Mouse (Mus musculus): ENCODE data around the gene Pex11g. TPM values are rescaled to one million over a fixed set of nuclear protein-coding genes. Genes with fewer than 3 reads are reported as not detected.

Gene Pex11g
- polyA plus RNA-seq, 1 experiment from 2014 or later: 9.1 TPM

GRCm38 (mm10) chr8:3468838-3469237 lies 1.4 kb upstream of the Pex11g start:
- H3K36me3 ChIP-seq (ENCODE audit: insufficient read depth, low read length): no peaks in the 10 kb centered on the region
- H3K9ac ChIP-seq (replicated peaks; ENCODE audit: low read depth): no peak overlapping the region
- no peaks in the 10 kb centered on the region for H3K27me3 ChIP-seq (replicated peaks; ENCODE audit: insufficient read depth, low read length)
- no peak for TF ChIP-seq EP300 (IDR thresholded peaks at IDR 0.05)
- TF ChIP-seq CTCF (IDR thresholded peaks at IDR 0.05): peak; percentile 34
- WGBS: 96% methylated on average over 1 of the region's 1 CpGs
- DNase-seq (ENCODE audit: low spot score) (no peak), ATAC-seq (no peak)
- peaks cover 6% of the 10 kb centered on the region; the same call in 1 of the 2 replicates for H3K4me1 ChIP-seq (ENCODE audit: insufficient read depth, low read depth, low read length)
- no peak overlapping the region for H3K27ac ChIP-seq (ENCODE audit: low read length)
- H3K9me3 ChIP-seq (ENCODE audit: low read length): no peaks in the 10 kb centered on the region
- H3K4me2 ChIP-seq (replicated peaks; ENCODE audit: low read depth, low read length): no peak overlapping the region
- H3K4me3 ChIP-seq (ENCODE audit: low read depth, low read length): no peak overlapping the region

GRCm38 (mm10) chr8:3467886-3468545 lies 536 bp upstream of the Pex11g start:
- DNase-seq (ENCODE audit: low spot score) (no peak), ATAC-seq (no peak)
- 52% methylated on average over 9 of the region's 9 CpGs for WGBS

GRCm38 (mm10) chr8:3464309-3464708 lies 3.2 kb downstream of the Pex11g start:
- Histone ChIP-seq H3K27ac (ENCODE audit: low read length) (no peak overlapping the region), H3K27me3 (replicated peaks; ENCODE audit: insufficient read depth, low read length) (no peaks in the 10 kb centered on the region), H3K9ac (replicated peaks; ENCODE audit: low read depth) (no peak overlapping the region), H3K4me2 (replicated peaks; ENCODE audit: low read depth, low read length) (no peak overlapping the region), H3K36me3 (ENCODE audit: insufficient read depth, low read length) (no peaks in the 10 kb centered on the region; the same call in 1 of the 2 replicates), H3K9me3 (ENCODE audit: low read length) (no peaks in the 10 kb centered on the region), H3K4me1 (ENCODE audit: insufficient read depth, low read depth, low read length) (peaks cover 6% of the 10 kb centered on the region; the same call in 1 of the 2 replicates), H3K4me3 (ENCODE audit: low read depth, low read length) (no peak overlapping the region)
- WGBS: 50% methylated on average over 5 of the region's 5 CpGs
- TF ChIP-seq EP300 (IDR thresholded peaks at IDR 0.05) (no peak), CTCF (IDR thresholded peaks at IDR 0.05) (peak; percentile 73)
- DNase-seq (ENCODE audit: low spot score) (peak; percentile 49), ATAC-seq (no peak)

More at GRCm38 (mm10) chr8:3467886-3468545, 536 bp upstream of the Pex11g start:
- Histone ChIP-seq H3K4me3 (ENCODE audit: low read depth, low read length) (peak overlapping the region; percentile 51), H3K9me3 (ENCODE audit: low read length) (no peaks in the 10 kb centered on the region), H3K4me2 (replicated peaks; ENCODE audit: low read depth, low read length) (peak overlapping the region; percentile 70), H3K4me1 (ENCODE audit: insufficient read depth, low read depth, low read length) (peaks cover 6% of the 10 kb centered on the region; the same call in 1 of the 2 replicates), H3K9ac (replicated peaks; ENCODE audit: low read depth) (peak overlapping the region; percentile 48; the same call in 1 of the 2 replicates), H3K36me3 (ENCODE audit: insufficient read depth, low read length) (no peaks in the 10 kb centered on the region), H3K27me3 (replicated peaks; ENCODE audit: insufficient read depth, low read length) (no peaks in the 10 kb centered on the region), H3K27ac (ENCODE audit: low read length) (peak overlapping the region; percentile 73; the same call in 1 of the 2 replicates)
- TF ChIP-seq CTCF (IDR thresholded peaks at IDR 0.05) (no peak), EP300 (IDR thresholded peaks at IDR 0.05) (no peak)

GRCm38 (mm10) chr8:3463248-3463647 lies 4.2 kb downstream of the Pex11g start:
- Histone ChIP-seq H3K36me3 (ENCODE audit: insufficient read depth, low read length) (no peaks in the 10 kb centered on the region; the same call in 1 of the 2 replicates), H3K27ac (ENCODE audit: low read length) (no peak overlapping the region), H3K4me3 (ENCODE audit: low read depth, low read length) (no peak overlapping the region), H3K4me1 (ENCODE audit: insufficient read depth, low read depth, low read length) (peaks cover 6% of the 10 kb centered on the region; the same call in 1 of the 2 replicates), H3K4me2 (replicated peaks; ENCODE audit: low read depth, low read length) (no peak overlapping the region), H3K27me3 (replicated peaks; ENCODE audit: insufficient read depth, low read length) (no peaks in the 10 kb centered on the region), H3K9ac (replicated peaks; ENCODE audit: low read depth) (no peak overlapping the region), H3K9me3 (ENCODE audit: low read length) (no peaks in the 10 kb centered on the region)
- 91% methylated on average over 2 of the region's 2 CpGs for WGBS
- DNase-seq (ENCODE audit: low spot score) (no peak), ATAC-seq (no peak)
- TF ChIP-seq EP300 (IDR thresholded peaks at IDR 0.05): no peak
- TF ChIP-seq CTCF (IDR thresholded peaks at IDR 0.05): no peak

GRCm38 (mm10) chr8:3451992-3452391 lies 15.5 kb downstream of the Pex11g start:
- TF ChIP-seq CTCF (IDR thresholded peaks at IDR 0.05): no peak
- no peak for TF ChIP-seq EP300 (IDR thresholded peaks at IDR 0.05)
- 99% methylated on average over 25 of the region's 25 CpGs for WGBS
- DNase-seq (ENCODE audit: low spot score): no peak
- no peak for ATAC-seq
- Histone ChIP-seq H3K9ac (replicated peaks; ENCODE audit: low read depth) (no peak overlapping the region), H3K36me3 (ENCODE audit: insufficient read depth, low read length) (peaks cover 25% of the 10 kb centered on the region), H3K9me3 (ENCODE audit: low read length) (no peaks in the 10 kb centered on the region), H3K27ac (ENCODE audit: low read length) (no peak overlapping the region), H3K4me3 (ENCODE audit: low read depth, low read length) (no peak overlapping the region), H3K4me1 (ENCODE audit: insufficient read depth, low read depth, low read length) (no peaks in the 10 kb centered on the region), H3K27me3 (replicated peaks; ENCODE audit: insufficient read depth, low read length) (no peaks in the 10 kb centered on the region), H3K4me2 (replicated peaks; ENCODE audit: low read depth, low read length) (no peak overlapping the region)

GRCm38 (mm10) chr8:3450670-3451069 lies 16.8 kb downstream of the Pex11g start:
- H3K4me3 ChIP-seq (ENCODE audit: low read depth, low read length): no peak overlapping the region
- no peaks in the 10 kb centered on the region for H3K9me3 ChIP-seq (ENCODE audit: low read length)
- H3K4me1 ChIP-seq (ENCODE audit: insufficient read depth, low read depth, low read length): no peaks in the 10 kb centered on the region
- H3K27me3 ChIP-seq (replicated peaks; ENCODE audit: insufficient read depth, low read length): no peaks in the 10 kb centered on the region
- no peak overlapping the region for H3K9ac ChIP-seq (replicated peaks; ENCODE audit: low read depth)
- H3K27ac ChIP-seq (ENCODE audit: low read length): no peak overlapping the region
- peak; percentile 54 for DNase-seq (ENCODE audit: low spot score)
- WGBS: 33% methylated on average over 5 of the region's 5 CpGs
- ATAC-seq: peak; percentile 50; the same call in 1 of the 2 replicates
- TF ChIP-seq CTCF (IDR thresholded peaks at IDR 0.05) (peak; percentile 96), EP300 (IDR thresholded peaks at IDR 0.05) (no peak)
- peaks cover 27% of the 10 kb centered on the region for H3K36me3 ChIP-seq (ENCODE audit: insufficient read depth, low read length)
- H3K4me2 ChIP-seq (replicated peaks; ENCODE audit: low read depth, low read length): no peak overlapping the region

Measured in lung, postnatal 0 days (tissue).